Mouse (Mus musculus) heart, postnatal 14 days (tissue): ENCODE data around the gene Spef1. TPM values are rescaled to one million over a fixed set of nuclear protein-coding genes. Genes with fewer than 3 reads are reported as not detected.

Source experiments
- DNase-seq, 2 experiments: peaks; one replicate each; pipeline ENCODE4 v3.0.0; 2021 to 2022
- intact Hi-C: fragments of 180-260 bp; cut with DNase I; formaldehyde crosslinking; loops from one replicate; pipeline ENCODE4 v1.15.1; 2025
- total RNA-seq, 2 experiments: library from RNA; stranded (reverse); gene quantifications; 2 replicates each; pipeline ENCODE4 v1.2.3; 2021

Gene Spef1
- total RNA-seq, 2 experiments from 2014 or later: 7.6 to 8.3 TPM

GRCm38 (mm10) chr2:131209125-131209795, 22.2 kb upstream of the Spef1 start:
- peak in 1 of 2 experiments; percentile 36 for DNase-seq
- intact Hi-C loops: loop anchor here (2.0 kb wide), 1 partner anchor 28 kb away; the partner anchor contains the start of gene Cenpb

GRCm38 (mm10) chr2:131208356-131208755, 21.3 kb upstream of the Spef1 start:
- intact Hi-C loops: loop anchor here (2.0 kb wide), 1 partner anchor 28 kb away; the partner anchor contains the start of gene Cenpb
- no peak for DNase-seq

GRCm38 (mm10) chr2:131206778-131207177, 19.7 kb upstream of the Spef1 start, which contains the start of gene Ap5s1:
Ap5s1 (plus strand) TSS chr2:131207078.
- intact Hi-C loops: no loop called here
- no peak for DNase-seq

- intact Hi-C loops: no loop called here
- no peak for DNase-seq
Observed at GRCm38 (mm10) chr2:131205521-131206182, 18.6 kb upstream of the Spef1 start.

- intact Hi-C loops: no loop called here
- peak; percentile 92 to 97 for DNase-seq
Observed at GRCm38 (mm10) chr2:131204410-131204981, 17.4 kb upstream of the Spef1 start.

- no peak for DNase-seq
- intact Hi-C loops: no loop called here
Observed at GRCm38 (mm10) chr2:131203816-131204409, 16.8 kb upstream of the Spef1 start.

- DNase-seq: no peak
- intact Hi-C loops: no loop called here
Observed at GRCm38 (mm10) chr2:131201262-131201661, 14.2 kb upstream of the Spef1 start.

- intact Hi-C loops: no loop called here
- no peak for DNase-seq
Observed at GRCm38 (mm10) chr2:131200710-131201109, 13.6 kb upstream of the Spef1 start.

GRCm38 (mm10) chr2:131196606-131197316, 9.7 kb upstream of the Spef1 start:
- intact Hi-C loops: no loop called here
- no peak for DNase-seq

GRCm38 (mm10) chr2:131191005-131191390, 3.9 kb upstream of the Spef1 start:
- intact Hi-C loops: no loop called here
- DNase-seq: no peak

- no peak for DNase-seq
- intact Hi-C loops: no loop called here
Observed at GRCm38 (mm10) chr2:131190344-131191004, 3.4 kb upstream of the Spef1 start.

- no peak for DNase-seq
- intact Hi-C loops: no loop called here
Observed at GRCm38 (mm10) chr2:131189521-131190309, 2.6 kb upstream of the Spef1 start.

GRCm38 (mm10) chr2:131188311-131188710, 1.2 kb upstream of the Spef1 start:
- no peak for DNase-seq
- intact Hi-C loops: no loop called here

- intact Hi-C loops: no loop called here
- DNase-seq: no peak
Observed at GRCm38 (mm10) chr2:131187602-131187922, 480 bp upstream of the Spef1 start.

GRCm38 (mm10) chr2:131186343-131186742, 739 bp downstream of the Spef1 start:
- no peak for DNase-seq

GRCm38 (mm10) chr2:131179990-131180587, 7.0 kb downstream of the Spef1 start, which contains the start of gene Cenpb:
Cenpb (minus strand) TSS chr2:131180067.
- intact Hi-C loops: loop anchor here (2.0 to 5.0 kb wide), 4 partner anchors 29 to 237 kb away; no protein-coding TSS in a partner anchor
- DNase-seq: peak; percentile 92 to 94

More at GRCm38 (mm10) chr2:131186343-131186742, 739 bp downstream of the Spef1 start:
- intact Hi-C loops: no loop called here

GRCm38 (mm10) chr2:131179246-131179886, 7.7 kb downstream of the Spef1 start:
- intact Hi-C loops: loop anchor here (2.0 kb wide), 1 partner anchor 75 kb away; no protein-coding TSS in a partner anchor
- DNase-seq: peak; percentile 64 to 67

GRCm38 (mm10) chr2:131178828-131179245, 8.2 kb downstream of the Spef1 start:
- DNase-seq: no peak
- intact Hi-C loops: loop anchor here (2.0 kb wide), 1 partner anchor 76 kb away; no protein-coding TSS in a partner anchor
